Comparison of ENCODE assay signal across 23 mouse cellular contexts in the genomic region with DNA sequence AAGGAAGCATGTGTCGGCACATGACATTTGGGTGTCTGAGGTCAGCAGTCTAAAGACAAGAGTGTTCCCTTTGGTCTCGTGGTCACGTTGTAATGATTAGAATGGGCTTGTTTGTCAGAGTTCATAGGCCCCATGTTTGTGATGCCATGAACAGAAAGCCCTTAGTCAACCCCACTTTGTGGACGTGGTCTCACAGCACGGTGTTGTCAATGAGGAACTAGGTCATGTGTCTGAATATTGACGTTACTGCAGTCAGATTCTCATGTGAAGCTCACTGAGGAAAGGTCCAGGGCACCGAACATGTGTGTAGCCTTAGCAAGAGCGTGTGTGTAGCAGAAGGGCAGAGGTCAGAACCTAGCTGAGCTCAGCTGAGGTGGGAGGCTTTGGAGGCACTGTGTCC. TPM values are rescaled to one million over a fixed set of nuclear protein-coding genes. Genes with fewer than 3 reads are reported as not detected.
DNase-seq lines count a peak whose midpoint lies in the region; ATAC-seq and TF ChIP-seq lines count a peak whose summit lies in the region.
"Had no signal": no experiment of that assay in that cellular context is flagged by ENCODE, and none has a peak within 500 bp of the region (broad histone marks: within the 10 kb centered on the region; RNA-seq: fewer than 3 reads in every experiment).

No protein-coding gene starts in this region.

- TF ChIP-seq POLR2A in bone marrow, adult 2 months (IDR thresholded peaks at IDR 0.05; ENCODE audit: borderline replicate concordance, control insufficient read depth, low read depth, low read length): no peak
- no peak for TF ChIP-seq POLR2A in kidney, adult 2 months (IDR thresholded peaks at IDR 0.05; ENCODE audit: low read depth, low read length)

- H3K9me3 ChIP-seq in heart, embryonic 14.5 days (ENCODE audit: control insufficient read depth, low read length): no peaks in the 10 kb centered on the region
- no peaks in the 10 kb centered on the region for H3K9me3 ChIP-seq in heart, embryonic 10.5 days
- H3K9me3 ChIP-seq: forebrain, embryonic 10.5 days; limb, embryonic 10.5 days; liver, embryonic 13.5 days; midbrain, embryonic 15.5 days had no signal

- H3K27me3 ChIP-seq in heart, embryonic 14.5 days (ENCODE audit: control insufficient read depth, insufficient read depth, low read length): no peaks in the 10 kb centered on the region
- H3K27me3 ChIP-seq in heart, embryonic 10.5 days (ENCODE audit: insufficient read depth, poor library complexity, severe bottlenecking): no peaks in the 10 kb centered on the region
- no peaks in the 10 kb centered on the region for H3K27me3 ChIP-seq in kidney, adult 2 months (replicated peaks; ENCODE audit: control insufficient read depth, insufficient read depth, low read length)
- H3K27me3 ChIP-seq: liver, embryonic 13.5 days; midbrain, embryonic 15.5 days had no signal

- TF ChIP-seq CTCF in bone marrow, adult 2 months (IDR thresholded peaks at IDR 0.05; ENCODE audit: control insufficient read depth, insufficient read depth, low read length): no peak
- no peak for TF ChIP-seq CTCF in kidney, adult 2 months (conservative IDR thresholded peaks at IDR 0.05; ENCODE audit: insufficient read depth, insufficient read length, low read depth, low read length)

- whole genome bisulfite sequencing in heart, embryonic 14.5 days: 79% methylated on average over 8 of the region's 8 CpGs
- 81% methylated on average over 8 of the region's 8 CpGs for WGBS in heart, embryonic 10.5 days
- 35% methylated on average over 8 of the region's 8 CpGs for WGBS in bone marrow, adult 2 months
- 63% methylated on average over 8 of the region's 8 CpGs for WGBS in kidney, adult 2 months

- no peak for DNase-seq in heart, embryonic 10.5 days (ENCODE audit: low spot score)
- DNase-seq in cerebellum, postnatal 25 days: no peak
- DNase-seq in kidney, adult 2 months: no peak
- DNase-seq: adrenal gland, postnatal 25 days; cerebellum, adult 11 months; cerebellum, adult 9-11 months; forebrain, postnatal 0 days; gastrocnemius, postnatal 36 days; kidney, adult 18-20 months; layer of hippocampus, adult 9-11 months; liver, embryonic 13.5 days had no signal

- no peak overlapping the region for H3K4me2 ChIP-seq in heart, embryonic 14.5 days (ENCODE audit: low read length)
- H3K4me2 ChIP-seq: heart, embryonic 11.5 days; hindbrain, embryonic 14.5 days; liver, embryonic 13.5 days; midbrain, embryonic 15.5 days had no signal

- 0 out of 2 replicates have a peak, but pooled peaks have one; percentile 23 for ATAC-seq in heart, embryonic 14.5 days (ENCODE audit: insufficient number of reproducible peaks, insufficient read depth, low FRiP score, low read depth)
- peak; percentile 72 for ATAC-seq in granulocyte monocyte progenitor cell, adult 5-6 weeks (replicated peaks; ENCODE audit: poor library complexity, severe bottlenecking)
- peak; percentile 66 for ATAC-seq in megakaryocyte progenitor cell, adult 5-6 weeks (replicated peaks; ENCODE audit: poor library complexity)
- ATAC-seq: forebrain, postnatal 0 days; inflammation-experienced regulatory T-cells, adult 6 months; midbrain, embryonic 15.5 days had no signal

- no peak overlapping the region for H3K27ac ChIP-seq in heart, embryonic 14.5 days (replicated peaks in 1 of 2; ENCODE audit: control insufficient read depth in 1 of 2, insufficient read depth in 1 of 2, low read depth in 2 of 2, low read length in 2 of 2)
- no peak overlapping the region for H3K27ac ChIP-seq in heart, embryonic 10.5 days
- peak overlapping the region; percentile 32; the same call in 1 of the 2 replicates for H3K27ac ChIP-seq in bone marrow, adult 2 months (ENCODE audit: control insufficient read depth, insufficient read depth, low read depth, low read length, poor library complexity)
- H3K27ac ChIP-seq in kidney, adult 2 months (ENCODE audit: insufficient read depth, low read depth, low read length): no peak overlapping the region
- H3K27ac ChIP-seq: forebrain, embryonic 10.5 days; hindbrain, embryonic 14.5 days; kidney, postnatal 0 days; limb, embryonic 10.5 days; liver, embryonic 13.5 days; midbrain, embryonic 15.5 days had no signal

- no peaks in the 10 kb centered on the region for H3K36me3 ChIP-seq in heart, embryonic 14.5 days (ENCODE audit: control insufficient read depth, insufficient read depth, low read length)
- no peaks in the 10 kb centered on the region for H3K36me3 ChIP-seq in heart, embryonic 10.5 days
- H3K36me3 ChIP-seq in kidney, adult 2 months (ENCODE audit: control insufficient read depth, insufficient read depth, low read length): no peaks in the 10 kb centered on the region
- H3K36me3 ChIP-seq: forebrain, embryonic 10.5 days; limb, embryonic 10.5 days; liver, embryonic 13.5 days; midbrain, embryonic 15.5 days had no signal

- peaks cover 16 to 40% of the 10 kb centered on the region in 2 experiments for H3K4me1 ChIP-seq in heart, embryonic 14.5 days (ENCODE audit: control insufficient read depth in 2 of 2, insufficient read depth in 2 of 2, low read length in 2 of 2)
- peaks cover 51% of the 10 kb centered on the region for H3K4me1 ChIP-seq in heart, embryonic 10.5 days
- peaks cover 5% of the 10 kb centered on the region for H3K4me1 ChIP-seq in bone marrow, adult 2 months (ENCODE audit: control insufficient read depth, insufficient read depth, low read length)
- peaks cover 23% of the 10 kb centered on the region for H3K4me1 ChIP-seq in kidney, adult 2 months (ENCODE audit: control insufficient read depth, insufficient read depth, low read length)
- H3K4me1 ChIP-seq: midbrain, embryonic 15.5 days had no signal

- no peak overlapping the region for H3K9ac ChIP-seq in heart, embryonic 14.5 days (ENCODE audit: low read length)
- H3K9ac ChIP-seq: forebrain, postnatal 0 days; hindbrain, embryonic 14.5 days; liver, embryonic 13.5 days; midbrain, embryonic 15.5 days had no signal

- no peak overlapping the region for H3K4me3 ChIP-seq in heart, embryonic 14.5 days (ENCODE audit: control insufficient read depth in 1 of 2, insufficient read depth in 1 of 2, low read depth in 1 of 2, low read length in 2 of 2)
- H3K4me3 ChIP-seq in heart, embryonic 10.5 days: no peak overlapping the region
- H3K4me3 ChIP-seq in bone marrow, adult 2 months (replicated peaks; ENCODE audit: control insufficient read depth, low read depth, low read length): no peak overlapping the region
- no peak overlapping the region for H3K4me3 ChIP-seq in kidney, adult 2 months (ENCODE audit: insufficient read depth, low read depth, low read length)
- H3K4me3 ChIP-seq: forebrain, embryonic 10.5 days; limb, embryonic 10.5 days; liver, embryonic 13.5 days; midbrain, embryonic 15.5 days; myocyte had no signal

RNA-seq across cellular contexts. Expression of a gene that starts 56.3 kb away (rescaled TPM):
- 12.7 and 15.7 TPM in 2 replicates for polyA plus RNA-seq in heart, embryonic 14.5 days (2014; fragmentation: Nextera tagmentation; extraction: Ambion mirVana)
- 7.2 and 8.6 TPM in 2 replicates for polyA plus RNA-seq in heart, embryonic 10.5 days (2016; fragmentation: Nextera tagmentation; extraction: Ambion mirVana)
- polyA plus RNA-seq in bone marrow, adult 2 months (2011; ENCODE audit: insufficient read depth, insufficient read length, low replicate concordance, missing spikeins): 3.0 and 3.5 TPM in 2 replicates
- 13.0 and 15.3 TPM in 2 replicates for total RNA-seq in granulocyte monocyte progenitor cell, adult 5-6 weeks (2014; fragmentation: Nextera tagmentation)
- total RNA-seq in granulocyte monocyte progenitor cell, adult 5-6 weeks (2017): 13.5 and 14.1 TPM in 2 replicates
- 8.3 and 11.5 TPM in 2 replicates for total RNA-seq in megakaryocyte progenitor cell, adult 5-6 weeks (2015)
- 11.9 and 14.8 TPM in 2 replicates for total RNA-seq in megakaryocyte progenitor cell, adult 5-6 weeks (2017)
- polyA plus RNA-seq in kidney, adult 2 months (2012; rRNA removed): 26.8 and 33.9 TPM in 2 replicates
